8 mouse cellular contexts compared by ENCODE assay signal in genomic region chr10:96722491-96722890, GRCm38 (mm10).
A peak's percentile ranks its signal among the peaks of the same experiment; 100 is the strongest.
DNase-seq lines count a peak whose midpoint lies in the region; ATAC-seq and TF ChIP-seq lines count a peak whose summit lies in the region.

No protein-coding gene starts in this region.

- TF ChIP-seq POLR2A in spleen, adult 2 months (IDR thresholded peaks at IDR 0.05; ENCODE audit: low read depth, low read length): no peak

- H3K9me3 ChIP-seq in embryonic facial prominence, embryonic 11.5 days (replicated peaks; ENCODE audit: control insufficient read depth, low read length): no peaks in the 10 kb centered on the region
- H3K9me3 ChIP-seq in heart, embryonic 16.5 days (replicated peaks; ENCODE audit: control insufficient read depth, low read length): no peaks in the 10 kb centered on the region
- H3K9me3 ChIP-seq in kidney, postnatal 0 days (replicated peaks; ENCODE audit: low read length): no peaks in the 10 kb centered on the region
- no peaks in the 10 kb centered on the region for H3K9me3 ChIP-seq in stomach, embryonic 14.5 days (ENCODE audit: control insufficient read depth, low read depth, low read length)

- H3K27me3 ChIP-seq in spleen, adult 2 months (ENCODE audit: control insufficient read depth, insufficient read depth, low read length): no peaks in the 10 kb centered on the region
- no peaks in the 10 kb centered on the region for H3K27me3 ChIP-seq in embryonic facial prominence, embryonic 11.5 days (ENCODE audit: control insufficient read depth, insufficient read depth, low read length)
- no peaks in the 10 kb centered on the region for H3K27me3 ChIP-seq in heart, embryonic 16.5 days (ENCODE audit: control insufficient read depth, insufficient read depth, low read length)
- no peaks in the 10 kb centered on the region for H3K27me3 ChIP-seq in kidney, postnatal 0 days (ENCODE audit: insufficient read depth, low read length)
- no peaks in the 10 kb centered on the region for H3K27me3 ChIP-seq in stomach, embryonic 14.5 days (ENCODE audit: control insufficient read depth, insufficient read depth, low read length)

- H3K4me3 ChIP-seq in spleen, adult 2 months (ENCODE audit: extremely low read depth, insufficient read depth, insufficient read length): no peak overlapping the region
- H3K4me3 ChIP-seq in embryonic facial prominence, embryonic 11.5 days (ENCODE audit: low read depth, low read length): no peak overlapping the region
- no peak overlapping the region for H3K4me3 ChIP-seq in heart, embryonic 16.5 days (ENCODE audit: low read length)
- no peak overlapping the region for H3K4me3 ChIP-seq in kidney, postnatal 0 days (replicated peaks; ENCODE audit: low read depth, low read length)
- no peak overlapping the region for H3K4me3 ChIP-seq in stomach, embryonic 14.5 days (ENCODE audit: low read depth, low read length)

- ATAC-seq in embryonic facial prominence, embryonic 11.5 days (replicated peaks; ENCODE audit: insufficient number of reproducible peaks, low FRiP score, low TSS enrichment, low read depth): peak; percentile 91
- ATAC-seq in heart, embryonic 16.5 days (replicated peaks; ENCODE audit: extremely low read depth, insufficient read depth, low FRiP score): peak; percentile 91
- ATAC-seq in kidney, postnatal 0 days (replicated peaks; ENCODE audit: low FRiP score, low read depth): peak; percentile 91
- peak; percentile 95 for ATAC-seq in stomach, embryonic 14.5 days (ENCODE audit: insufficient number of reproducible peaks, insufficient read depth, low FRiP score, low read depth)
- ATAC-seq in frontal cortex, adult (ENCODE audit: low TSS enrichment): no peak

- no peak overlapping the region for H3K4me2 ChIP-seq in embryonic facial prominence, embryonic 11.5 days (ENCODE audit: low read depth, low read length)
- H3K4me2 ChIP-seq in heart, embryonic 16.5 days (ENCODE audit: low read depth, low read length): no peak overlapping the region
- H3K4me2 ChIP-seq in kidney, postnatal 0 days (ENCODE audit: low read length): no peak overlapping the region
- 0 out of 2 replicates have a peak overlapping the region, but pooled peaks have one; percentile 4 for H3K4me2 ChIP-seq in stomach, embryonic 14.5 days (replicated peaks; ENCODE audit: low read depth, low read length)

- 55% methylated on average over 9 of the region's 9 CpGs for WGBS in spleen, adult 2 months
- WGBS in embryonic facial prominence, embryonic 11.5 days: 20% methylated on average over 9 of the region's 9 CpGs
- WGBS in heart, embryonic 16.5 days: 23% methylated on average over 9 of the region's 9 CpGs
- 23% methylated on average over 9 of the region's 9 CpGs for WGBS in kidney, postnatal 0 days
- WGBS in stomach, embryonic 14.5 days: 16% methylated on average over 9 of the region's 9 CpGs

- no peaks in the 10 kb centered on the region for H3K36me3 ChIP-seq in spleen, adult 2 months (ENCODE audit: control insufficient read depth, insufficient read depth, low read length)
- H3K36me3 ChIP-seq in embryonic facial prominence, embryonic 11.5 days (replicated peaks; ENCODE audit: control insufficient read depth, insufficient read depth, low read depth, low read length): no peaks in the 10 kb centered on the region
- no peaks in the 10 kb centered on the region for H3K36me3 ChIP-seq in heart, embryonic 16.5 days (ENCODE audit: control insufficient read depth, insufficient read depth)
- H3K36me3 ChIP-seq in kidney, postnatal 0 days (ENCODE audit: insufficient read depth, low read length): no peaks in the 10 kb centered on the region
- no peaks in the 10 kb centered on the region for H3K36me3 ChIP-seq in stomach, embryonic 14.5 days (ENCODE audit: control insufficient read depth, insufficient read depth, low read length)

- no peak for TF ChIP-seq CTCF in spleen, adult 2 months (IDR thresholded peaks at IDR 0.05; ENCODE audit: extremely low read depth, insufficient read depth, insufficient read length, insufficient replicate concordance)
- no peak for TF ChIP-seq CTCF in kidney, postnatal 0 days (IDR thresholded peaks at IDR 0.05; ENCODE audit: low read depth)

- no peak overlapping the region for H3K9ac ChIP-seq in embryonic facial prominence, embryonic 11.5 days (replicated peaks; ENCODE audit: low read length)
- H3K9ac ChIP-seq in heart, embryonic 16.5 days (ENCODE audit: low read length): peak overlapping the region; percentile 46; the same call in 1 of the 2 replicates
- H3K9ac ChIP-seq in kidney, postnatal 0 days (ENCODE audit: low read depth, low read length): no peak overlapping the region
- H3K9ac ChIP-seq in stomach, embryonic 14.5 days (replicated peaks; ENCODE audit: low read depth, low read length): no peak overlapping the region

- peaks cover 13% of the 10 kb centered on the region for H3K4me1 ChIP-seq in spleen, adult 2 months (ENCODE audit: control insufficient read depth, insufficient read depth, insufficient read length)
- H3K4me1 ChIP-seq in embryonic facial prominence, embryonic 11.5 days (ENCODE audit: control insufficient read depth, insufficient read depth, low read length): no peaks in the 10 kb centered on the region; the same call in 1 of the 2 replicates
- peaks cover 33% of the 10 kb centered on the region for H3K4me1 ChIP-seq in heart, embryonic 16.5 days (ENCODE audit: control insufficient read depth, insufficient read depth, low read length)
- no peaks in the 10 kb centered on the region for H3K4me1 ChIP-seq in kidney, postnatal 0 days (replicated peaks; ENCODE audit: insufficient read depth, low read length)
- H3K4me1 ChIP-seq in stomach, embryonic 14.5 days (ENCODE audit: control insufficient read depth, insufficient read depth, low read length): peaks cover 26% of the 10 kb centered on the region

- peak in 1 of 2 experiments; percentile 20 for DNase-seq in spleen, adult 2 months (ENCODE audit: low read depth in 1 of 2, low spot score in 2 of 2)
- DNase-seq in spleen, postnatal 14 days (ENCODE audit: low spot score in 2 of 2): no peak
- DNase-seq in embryonic facial prominence, embryonic 11.5 days (ENCODE audit: low spot score): peak; percentile 76
- peak; percentile 83 for DNase-seq in kidney, postnatal 0 days (ENCODE audit: low spot score)
- peak; percentile 83 for DNase-seq in lung, postnatal 25 days (ENCODE audit: low spot score)

- peak overlapping the region; percentile 26 for H3K27ac ChIP-seq in spleen, adult 2 months (ENCODE audit: insufficient read depth, low read length)
- no peak overlapping the region for H3K27ac ChIP-seq in embryonic facial prominence, embryonic 11.5 days (replicated peaks; ENCODE audit: low read depth, low read length)
- H3K27ac ChIP-seq in heart, embryonic 16.5 days (ENCODE audit: low read length): peak overlapping the region; percentile 51
- no peak overlapping the region for H3K27ac ChIP-seq in kidney, postnatal 0 days
- H3K27ac ChIP-seq in stomach, embryonic 14.5 days (ENCODE audit: low read length): peak overlapping the region; percentile 66

Comparison
In these comparisons a context has a peak if more than half of its experiments do, and no peak if none do; other contexts are left out.
1. DNase-seq: peak in embryonic facial prominence, embryonic 11.5 days (single experiment), kidney, postnatal 0 days (single experiment) and lung, postnatal 25 days (single experiment); none in spleen, postnatal 14 days (0 of 2).
2. H3K27ac ChIP-seq: peak in spleen, adult 2 months (single experiment), heart, embryonic 16.5 days (single experiment) and stomach, embryonic 14.5 days (single experiment); none in embryonic facial prominence, embryonic 11.5 days (single experiment) and kidney, postnatal 0 days (single experiment).